Mouse (Mus musculus): ENCODE measurements around the gene Chodl. TPM values are rescaled to one million over a fixed set of nuclear protein-coding genes. Genes with fewer than 3 reads are reported as not detected.

The Chodl gene
- polyA plus RNA-seq, 1 experiment from 2014 or later: 20.9 TPM

- Histone ChIP-seq H3K27ac (ENCODE audit: low read length) (no peak overlapping the region), H3K9ac (ENCODE audit: low read length) (no peak overlapping the region), H3K9me3 (replicated peaks; ENCODE audit: control insufficient read depth, low read length) (no peaks in the 10 kb centered on the region), H3K36me3 (ENCODE audit: control insufficient read depth, insufficient read depth, low read length) (no peaks in the 10 kb centered on the region), H3K4me1 (ENCODE audit: control insufficient read depth, insufficient read depth, low read length) (no peaks in the 10 kb centered on the region), H3K4me3 (replicated peaks; ENCODE audit: low read length) (no peak overlapping the region), H3K27me3 (ENCODE audit: control insufficient read depth, insufficient read depth, low read length) (no peaks in the 10 kb centered on the region), H3K4me2 (ENCODE audit: low read depth, low read length) (no peak overlapping the region)
- 66% methylated on average over 13 of the region's 13 CpGs for WGBS
- no peak for ATAC-seq (ENCODE audit: insufficient read depth, low FRiP score)
Measured at GRCm38 (mm10) chr16:78974099-78974498, 43.4 kb downstream of the Chodl start.

GRCm38 (mm10) chr16:78976384-78976783, 45.6 kb downstream of the Chodl start:
- Histone ChIP-seq H3K27ac (ENCODE audit: low read length) (no peak overlapping the region), H3K4me1 (ENCODE audit: control insufficient read depth, insufficient read depth, low read length) (no peaks in the 10 kb centered on the region), H3K4me2 (ENCODE audit: low read depth, low read length) (no peak overlapping the region), H3K27me3 (ENCODE audit: control insufficient read depth, insufficient read depth, low read length) (no peaks in the 10 kb centered on the region), H3K9me3 (replicated peaks; ENCODE audit: control insufficient read depth, low read length) (no peaks in the 10 kb centered on the region), H3K36me3 (ENCODE audit: control insufficient read depth, insufficient read depth, low read length) (no peaks in the 10 kb centered on the region), H3K9ac (ENCODE audit: low read length) (no peak overlapping the region), H3K4me3 (replicated peaks; ENCODE audit: low read length) (no peak overlapping the region)
- WGBS: 73% methylated on average over 8 of the region's 8 CpGs
- no peak for ATAC-seq (ENCODE audit: insufficient read depth, low FRiP score)

Other genes with a start within 250 kb of the Chodl start
- gene Tmprss15, start 160.1 kb downstream of the Chodl start, polyA plus RNA-seq (2015; fragmentation: Nextera tagmentation; extraction: Ambion mirVana): 0.05 and 0.09 TPM in 2 replicates